Comparison of ENCODE assay signal across 8 mouse cellular contexts in the genomic region with DNA sequence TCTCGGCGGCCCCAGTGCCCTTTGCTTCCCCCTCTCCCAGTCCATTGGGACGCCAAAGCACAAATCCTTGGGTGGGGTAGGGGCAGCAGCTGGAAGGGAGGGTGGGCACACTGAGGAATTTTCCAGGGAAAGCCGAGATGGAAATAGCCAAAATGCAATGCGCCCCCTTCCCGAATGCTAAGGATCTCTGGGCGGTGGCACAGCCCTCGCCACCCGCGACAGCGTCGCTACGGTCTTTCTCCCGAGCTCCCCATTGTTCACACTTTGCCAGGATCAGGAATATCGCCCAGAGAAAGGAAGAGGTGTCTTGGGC. TPM values are rescaled to one million over a fixed set of nuclear protein-coding genes. Genes with fewer than 3 reads are reported as not detected.
DNase-seq lines count a peak whose midpoint lies in the region; ATAC-seq and TF ChIP-seq lines count a peak whose summit lies in the region.

No protein-coding gene starts in this region.

- no peak for TF ChIP-seq CTCF in spleen, adult 2 months (IDR thresholded peaks at IDR 0.05; ENCODE audit: extremely low read depth, insufficient read depth, insufficient read length, insufficient replicate concordance)

- H3K4me3 ChIP-seq in spleen, adult 2 months (ENCODE audit: extremely low read depth, insufficient read depth, insufficient read length), result peak overlapping the region; percentile 44; the same call in 1 of the 2 replicates
- peak overlapping the region; percentile 60 for H3K4me3 ChIP-seq in liver, embryonic 11.5 days (ENCODE audit: low read depth, low read length)

- no peak for DNase-seq in frontal cortex, postnatal 10 days (ENCODE audit: low spot score in 2 of 2)
- no peak for DNase-seq in spleen, adult 2 months (ENCODE audit: low read depth in 1 of 2, low spot score in 2 of 2)
- no peak for DNase-seq in spleen, postnatal 36 days (ENCODE audit: low spot score in 2 of 2)
- peak; percentile 41 for DNase-seq in liver, embryonic 11.5 days (ENCODE audit: low spot score)
- no peak for DNase-seq in right cerebral cortex, postnatal 36 days (ENCODE audit: low spot score in 2 of 2)
- DNase-seq in layer of hippocampus, adult 8-10 months (ENCODE audit: low spot score in 2 of 2), result no peak
- no peak for DNase-seq in frontal cortex, postnatal 36 days (ENCODE audit: low spot score in 2 of 2)

- ATAC-seq in frontal cortex, adult (ENCODE audit: low TSS enrichment), result peak; percentile 14; the same call in 1 of the 2 replicates
- no peak for ATAC-seq in liver, embryonic 11.5 days (replicated peaks; ENCODE audit: low FRiP score)

- H3K9me3 ChIP-seq in liver, embryonic 11.5 days (ENCODE audit: control insufficient read depth, low read length), result no peaks in the 10 kb centered on the region

- peaks cover 2% of the 10 kb centered on the region; the same call in 1 of the 2 replicates for H3K4me1 ChIP-seq in spleen, adult 2 months (ENCODE audit: control insufficient read depth, insufficient read depth, insufficient read length)
- H3K4me1 ChIP-seq in liver, embryonic 11.5 days (replicated peaks; ENCODE audit: control insufficient read depth, insufficient read depth, low read length), result peaks cover 4% of the 10 kb centered on the region

- no peak overlapping the region for H3K27ac ChIP-seq in spleen, adult 2 months (ENCODE audit: insufficient read depth, low read length)
- H3K27ac ChIP-seq in liver, embryonic 11.5 days (ENCODE audit: low read depth, low read length), result no peak overlapping the region

- H3K36me3 ChIP-seq in spleen, adult 2 months (ENCODE audit: control insufficient read depth, insufficient read depth, low read length), result no peaks in the 10 kb centered on the region
- no peaks in the 10 kb centered on the region for H3K36me3 ChIP-seq in liver, embryonic 11.5 days (ENCODE audit: control insufficient read depth, insufficient read depth, low read length)

- H3K9ac ChIP-seq in liver, embryonic 11.5 days (ENCODE audit: low read depth, low read length), result peak overlapping the region; percentile 34

- H3K4me2 ChIP-seq in liver, embryonic 11.5 days, result peak overlapping the region; percentile 68

- H3K27me3 ChIP-seq in spleen, adult 2 months (ENCODE audit: control insufficient read depth, insufficient read depth, low read length), result peaks cover 8% of the 10 kb centered on the region; the same call in 1 of the 2 replicates
- H3K27me3 ChIP-seq in liver, embryonic 11.5 days (replicated peaks; ENCODE audit: control insufficient read depth, insufficient read depth, low read length), result peaks cover 37% of the 10 kb centered on the region

- no peak for TF ChIP-seq POLR2A in spleen, adult 2 months (IDR thresholded peaks at IDR 0.05; ENCODE audit: low read depth, low read length)

- 3% methylated on average over 15 of the region's 15 CpGs for WGBS in spleen, adult 2 months
- WGBS in liver, embryonic 11.5 days, result under 1% methylated on average over 15 of the region's 15 CpGs

RNA-seq across cellular contexts. Expression of gene Ncam1, which starts 1.3 kb away (rescaled TPM):
- 0.64 and 0.85 TPM in 2 replicates for polyA plus RNA-seq in spleen, adult 2 months (2012; rRNA removed)
- 20.1 and 20.7 TPM in 2 replicates for polyA plus RNA-seq in liver, embryonic 11.5 days (2014; fragmentation: Nextera tagmentation; extraction: Ambion mirVana)
- total RNA-seq in layer of hippocampus, adult 8-10 months (2022), result 100 to 1,000 TPM; 308 to 320 (median 317) TPM

Comparison
In these comparisons a context has a peak if more than half of its experiments do, and no peak if none do; other contexts are left out.
1. RNA of gene Ncam1, which starts 1.3 kb away (polyA plus RNA-seq): 20.1 to 20.7 TPM in liver, embryonic 11.5 days; 0.64 to 0.85 TPM in spleen, adult 2 months; every median in the first group is over 10 times any median in the second.